Mouse (Mus musculus): ENCODE results near the gene Mst1r.

Mst1r gene

GRCm38 (mm10) chr9:107955613-107956289 is 49.1 kb downstream of the Mst1r start:
- DNase-seq (ENCODE audit: inconsistent ontology term) = no peak

- DNase-seq (ENCODE audit: inconsistent ontology term) = no peak
Measured at GRCm38 (mm10) chr9:107957141-107957540, 50.5 kb downstream of the Mst1r start.

GRCm38 (mm10) chr9:107959896-107960295 is 53.2 kb downstream of the Mst1r start:
- DNase-seq (ENCODE audit: inconsistent ontology term) = no peak

GRCm38 (mm10) chr9:107960928-107961327 is 54.3 kb downstream of the Mst1r start:
- no peak for DNase-seq (ENCODE audit: inconsistent ontology term)

- no peak for DNase-seq (ENCODE audit: inconsistent ontology term)
Measured at GRCm38 (mm10) chr9:107961351-107961762, 54.7 kb downstream of the Mst1r start.

GRCm38 (mm10) chr9:107961881-107962280 is 55.2 kb downstream of the Mst1r start:
- peak; percentile 77 for DNase-seq (ENCODE audit: inconsistent ontology term)

GRCm38 (mm10) chr9:107962916-107963315 is 56.2 kb downstream of the Mst1r start:
- DNase-seq (ENCODE audit: inconsistent ontology term) = no peak

GRCm38 (mm10) chr9:107963700-107964099 is 57.0 kb downstream of the Mst1r start:
- DNase-seq (ENCODE audit: inconsistent ontology term) = peak; percentile 60

GRCm38 (mm10) chr9:107964681-107965080 is 58.0 kb downstream of the Mst1r start:
- no peak for DNase-seq (ENCODE audit: inconsistent ontology term)

GRCm38 (mm10) chr9:107966676-107967075 is 60.0 kb downstream of the Mst1r start:
- no peak for DNase-seq (ENCODE audit: inconsistent ontology term)

GRCm38 (mm10) chr9:107967437-107967836 is 60.8 kb downstream of the Mst1r start:
- DNase-seq (ENCODE audit: inconsistent ontology term) = no peak

GRCm38 (mm10) chr9:107968531-107968930 is 61.9 kb downstream of the Mst1r start:
- DNase-seq (ENCODE audit: inconsistent ontology term) = no peak
